ENCODE assay signal across 8 mouse cellular contexts in the genomic region with DNA sequence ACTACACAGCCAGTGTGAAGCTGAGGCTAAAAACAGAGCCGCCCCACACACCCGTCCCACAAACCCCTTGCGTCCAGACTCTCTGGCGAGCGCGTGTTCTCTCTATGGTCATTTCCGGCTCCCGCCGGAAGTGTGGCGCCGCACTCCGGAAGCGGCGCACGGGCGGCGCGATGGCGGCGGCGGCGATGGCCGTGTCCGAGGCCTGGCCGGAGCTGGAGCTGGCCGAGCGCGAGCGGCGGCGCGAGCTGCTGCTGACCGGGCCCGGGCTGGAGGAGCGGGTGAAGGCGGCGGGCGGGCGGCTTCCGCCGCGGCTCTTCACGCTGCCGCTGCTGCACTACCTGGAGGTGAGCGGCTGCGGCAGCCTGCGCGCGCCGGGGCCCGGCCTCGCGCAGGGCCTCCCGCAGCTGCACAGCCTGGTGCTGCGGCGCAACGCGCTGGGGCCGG. TPM values are rescaled to one million over a fixed set of nuclear protein-coding genes. Genes with fewer than 3 reads are reported as not detected.
A peak's percentile ranks its signal among the peaks of the same experiment; 100 is the strongest.
DNase-seq lines count a peak whose midpoint lies in the region; ATAC-seq lines count a peak whose summit lies in the region.

Gene Lrrc47, plus strand, starts transcription at position 86 of the 444 bp plus-strand sequence.

- H3K36me3 ChIP-seq in hindbrain, embryonic 11.5 days (ENCODE audit: control insufficient read depth, insufficient read depth, low read length) = peaks cover 4% of the 10 kb centered on the region; the same call in 1 of the 2 replicates

- peaks cover 6% of the 10 kb centered on the region; the same call in 1 of the 2 replicates for H3K4me1 ChIP-seq in hindbrain, embryonic 11.5 days (replicated peaks; ENCODE audit: control insufficient read depth, insufficient read depth, low read length)

- no peaks in the 10 kb centered on the region for H3K27me3 ChIP-seq in hindbrain, embryonic 11.5 days (ENCODE audit: control insufficient read depth, insufficient read depth, low read length)

- DNase-seq in R1 (ENCODE audit: low read depth, low spot score) = peak; percentile 87
- peak; percentile 89 for DNase-seq in cerebellum, adult 9-11 months
- DNase-seq in frontal cortex, postnatal 10 days (ENCODE audit: low spot score in 2 of 2) = peak; percentile 68 to 81
- DNase-seq in hindbrain, embryonic 11.5 days (ENCODE audit: low spot score) = peak; percentile 91
- DNase-seq in layer of hippocampus, postnatal 14 days (ENCODE audit: low spot score in 2 of 2) = peak; percentile 79 to 88
- peak; percentile 86 for DNase-seq in lung, postnatal 36 days
- peak; percentile 91 for DNase-seq in retina, embryonic 14.5 days (ENCODE audit: low spot score)
- peak; percentile 79 to 80 for DNase-seq in thymus, postnatal 36 days

- WGBS in hindbrain, embryonic 11.5 days = 0% methylated on average over 49 of the region's 59 CpGs

- peak within 1 kb of the TSS; percentile 95 for H3K4me2 ChIP-seq in hindbrain, embryonic 11.5 days (replicated peaks; ENCODE audit: low read depth, low read length)

- H3K4me3 ChIP-seq in hindbrain, embryonic 11.5 days (ENCODE audit: low read depth, low read length) = peak within 1 kb of the TSS; percentile 99

- H3K27ac ChIP-seq in hindbrain, embryonic 11.5 days (ENCODE audit: low read depth, low read length) = peak within 1 kb of the TSS; percentile 48; the same call in 1 of the 2 replicates

- no peaks in the 10 kb centered on the region for H3K9me3 ChIP-seq in hindbrain, embryonic 11.5 days (ENCODE audit: control insufficient read depth, low read length)

- ATAC-seq in hindbrain, embryonic 11.5 days (ENCODE audit: low FRiP score) = peak; percentile 93

- peak within 1 kb of the TSS; percentile 91 for H3K9ac ChIP-seq in hindbrain, embryonic 11.5 days (ENCODE audit: low read depth, low read length)

RNA-seq across cellular contexts. Expression of gene Lrrc47, which starts in this region (rescaled TPM):
- polyA plus RNA-seq in hindbrain, embryonic 11.5 days (2014; fragmentation: Nextera tagmentation; extraction: Ambion mirVana) = 11.8 and 14.2 TPM in 2 replicates
- total RNA-seq in layer of hippocampus, postnatal 14 days (2021) = 10 to 100 TPM; 49.4 to 67.7 TPM

Comparison
In these comparisons a context has a peak if more than half of its experiments do, and no peak if none do; other contexts are left out.
1. Peak in every context shown above with its lines: DNase-seq, ATAC-seq, H3K4me3 ChIP-seq and H3K27ac ChIP-seq.